Mouse (Mus musculus) G1E (cell line): ENCODE data around the gene Trak1.

Source experiments
- CTCF ChIP-seq: IDR thresholded peaks from 2 replicates; pipeline ENCODE4 v1.5.1; 2012; ENCODE audit warnings: low read depth, low read length, inconsistent platforms, mixed read lengths
- GATA1 ChIP-seq: IDR thresholded peaks from 2 replicates; pipeline ENCODE4 v1.6.1; 2012; ENCODE audit warnings: borderline replicate concordance, low read length, inconsistent platforms, mixed read lengths
- GATA2 ChIP-seq: IDR thresholded peaks from 2 replicates; pipeline ENCODE4 v1.6.1; 2012; ENCODE audit warnings: low read depth, low read length, inconsistent platforms, borderline replicate concordance
- POLR2AphosphoS5 ChIP-seq: IDR thresholded peaks from 2 replicates; pipeline ENCODE4 v1.6.1; 2012; ENCODE audit warnings: low read depth, low read length, inconsistent platforms; ENCODE audit not compliant: insufficient replicate concordance
- TAL1 ChIP-seq: conservative IDR thresholded peaks from 2 replicates; pipeline ENCODE4 v1.6.1; 2012; ENCODE audit warnings: low read depth, low read length, inconsistent platforms, mixed read lengths

- TF ChIP-seq CTCF (no peak), GATA2 (no peak), GATA1 (no peak), TAL1 (no peak), POLR2AphosphoS5 (no peak)
These were observed 94.6 kb downstream of the Trak1 start for GRCm38 (mm10) chr9:121391898-121392297.
